Mouse (Mus musculus) neutrophil, adult 5-6 weeks (primary cell): ENCODE results near the gene Unc5a. TPM values are rescaled to one million over a fixed set of nuclear protein-coding genes. Genes with fewer than 3 reads are reported as not detected.

Source experiments
- ATAC-seq: fragments of 151-379, 151-347 bp; 2 replicates; pipeline ENCODE4 v1.8.0; 2017; ENCODE audit warnings: mild to moderate bottlenecking, moderate TSS enrichment; ENCODE audit not compliant: insufficient number of reproducible peaks, poor library complexity, low FRiP score, severe bottlenecking; ENCODE audit errors: extremely low read depth
- total RNA-seq: library from RNA; stranded (forward); fragments of 200-1000 nt; gene quantifications from 2 replicates; pipeline ENCODE4 v1.2.3, GENCODE M21; 2017

Gene Unc5a
- total RNA-seq = 0.12 TPM in 1 of 2 replicates, not detected in the other

DNA sequence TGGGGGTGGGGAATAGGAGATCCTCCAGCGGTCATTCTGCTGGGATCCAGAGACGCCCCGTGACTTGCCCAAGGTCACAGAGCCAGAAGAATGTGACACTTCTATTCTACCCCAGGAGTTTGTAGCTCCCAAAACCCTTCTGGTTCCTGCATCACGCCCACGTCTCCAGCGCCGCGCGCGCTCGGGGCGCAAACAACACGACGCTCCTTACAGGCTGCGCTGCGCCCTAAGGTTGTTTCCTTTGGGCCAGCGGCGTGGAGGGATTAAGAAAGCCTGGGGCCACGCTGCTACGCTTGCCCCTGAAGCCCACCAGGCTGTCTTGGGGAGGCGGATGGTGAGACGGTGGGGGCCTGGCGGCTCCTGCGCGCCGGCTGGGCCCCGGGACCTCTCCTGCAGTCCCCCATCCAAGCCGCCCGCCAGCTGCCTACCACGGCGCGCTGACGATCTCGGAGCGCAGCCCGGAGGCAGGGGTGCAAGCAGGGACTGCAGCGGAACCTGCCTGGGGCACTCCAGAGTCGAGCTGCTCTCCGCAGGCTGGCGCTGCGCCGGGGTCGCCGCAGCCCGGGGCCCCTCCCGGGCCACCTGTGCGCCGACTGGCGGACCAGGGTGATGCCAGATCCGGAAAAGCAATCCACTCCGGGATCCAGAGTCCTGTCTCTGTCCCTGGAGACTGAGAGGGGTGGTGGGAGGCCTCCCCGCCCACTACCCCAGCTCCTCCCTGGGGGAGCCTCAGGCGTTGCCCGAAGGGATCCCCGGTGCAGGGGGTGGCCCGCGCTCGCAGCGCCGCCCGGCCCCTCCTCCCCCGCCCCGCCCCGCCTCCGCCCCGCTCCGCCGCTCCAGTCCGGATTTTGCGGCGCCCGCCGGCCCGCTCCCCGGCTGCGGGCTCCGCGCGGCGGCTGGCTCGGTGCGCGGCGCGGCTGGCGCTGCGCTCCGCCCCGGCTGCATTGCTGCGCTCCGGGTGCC is at the start of gene Unc5a:
Gene Unc5a (plus strand): TSS at position 881 of the 963 bp plus-strand sequence.
- no peak for ATAC-seq

DNA sequence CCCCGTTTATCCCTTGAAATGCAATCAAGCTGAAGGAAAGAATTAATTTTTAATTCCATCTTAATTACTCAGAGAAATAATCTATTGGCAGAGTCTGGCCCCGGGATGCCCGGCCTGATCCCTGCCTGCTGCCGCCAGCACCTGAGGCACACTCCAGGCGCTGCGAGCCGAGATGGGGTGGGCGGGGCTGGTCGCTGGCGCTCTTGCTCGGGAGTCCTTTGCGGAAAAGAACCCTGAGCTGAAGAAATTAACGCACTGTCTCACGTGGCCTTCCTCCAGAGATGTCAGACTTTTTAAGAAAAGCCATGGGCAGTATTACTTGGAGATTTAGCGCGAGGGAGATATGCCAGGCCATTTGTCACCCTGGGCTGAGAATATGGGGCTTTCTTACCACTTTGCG is 37.2 kb upstream of the Unc5a start:
- no peak for ATAC-seq

DNA sequence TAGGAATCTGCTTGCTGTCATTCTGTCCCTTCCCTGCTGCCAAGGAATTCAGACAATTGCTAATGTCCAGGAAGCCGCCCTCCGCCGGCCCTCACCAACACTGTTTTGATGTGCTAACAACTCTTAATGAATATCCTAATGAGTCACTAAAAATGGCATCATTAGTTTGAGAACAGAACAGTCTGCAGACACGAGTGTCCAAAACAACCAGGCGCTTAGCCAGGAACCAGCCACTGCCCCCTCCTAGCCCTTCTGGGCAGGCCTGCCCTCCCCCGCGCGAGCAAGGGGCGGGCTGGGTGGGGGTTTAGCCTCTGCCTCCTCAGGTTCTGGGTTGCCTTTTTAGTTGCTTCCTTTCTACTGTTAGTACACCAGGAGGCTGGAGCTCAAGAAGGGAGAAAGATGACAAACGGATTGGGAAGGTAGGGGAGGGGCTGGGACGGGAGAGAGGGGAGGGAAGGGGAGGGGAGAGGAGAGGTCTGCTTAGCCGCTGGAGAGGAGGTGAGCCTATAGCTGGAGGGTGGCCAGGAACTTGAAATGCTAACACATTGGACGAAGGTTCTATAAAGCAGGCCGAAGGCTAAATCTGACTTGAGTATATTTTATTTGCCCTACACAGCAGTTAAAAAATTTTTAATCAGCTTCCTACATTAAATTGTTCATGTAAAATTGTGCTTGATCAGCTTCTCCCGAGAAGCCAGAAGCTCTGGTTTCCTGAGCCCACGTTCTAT is 36.2 kb upstream of the Unc5a start:
- no peak for ATAC-seq

DNA sequence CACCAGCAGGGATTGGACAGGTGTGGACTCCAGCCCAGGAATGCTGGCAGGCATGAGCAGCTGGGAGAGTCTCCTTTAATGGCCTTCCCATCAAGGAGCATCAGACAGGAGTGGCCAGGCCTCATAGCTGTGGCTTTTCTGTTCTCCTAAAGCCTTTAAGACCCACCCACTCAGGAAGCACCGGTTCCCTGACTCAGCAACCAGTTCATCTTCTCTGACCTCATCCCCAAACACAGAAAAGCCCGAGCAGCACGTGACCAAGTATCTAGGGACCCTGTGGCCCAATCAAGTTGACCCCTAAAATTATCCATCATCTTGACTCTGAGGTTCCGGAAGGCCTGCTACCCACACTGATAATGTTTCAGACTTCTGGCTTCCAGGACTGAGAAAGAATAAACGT is 32.6 kb upstream of the Unc5a start:
- ATAC-seq = no peak

DNA sequence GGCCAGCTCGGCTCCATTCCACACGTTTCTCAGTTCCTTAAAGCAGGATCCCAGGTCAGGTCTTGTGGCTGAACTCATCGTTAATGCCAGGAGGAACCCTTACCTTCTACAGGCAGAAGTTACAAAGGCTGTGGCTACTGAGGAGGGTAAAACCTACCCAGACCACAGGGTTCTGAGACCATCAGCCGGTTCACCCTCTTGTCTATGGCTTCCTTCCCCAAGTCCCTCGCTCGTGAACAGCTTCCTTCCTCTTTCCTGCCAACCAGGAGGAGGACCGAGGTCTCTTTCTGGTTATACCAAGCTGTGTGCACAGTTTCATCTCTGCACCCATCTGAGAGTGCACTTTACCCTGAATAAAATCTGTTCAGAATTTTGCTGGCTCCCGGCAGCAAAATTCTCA is 30.3 kb upstream of the Unc5a start:
- no peak for ATAC-seq

DNA sequence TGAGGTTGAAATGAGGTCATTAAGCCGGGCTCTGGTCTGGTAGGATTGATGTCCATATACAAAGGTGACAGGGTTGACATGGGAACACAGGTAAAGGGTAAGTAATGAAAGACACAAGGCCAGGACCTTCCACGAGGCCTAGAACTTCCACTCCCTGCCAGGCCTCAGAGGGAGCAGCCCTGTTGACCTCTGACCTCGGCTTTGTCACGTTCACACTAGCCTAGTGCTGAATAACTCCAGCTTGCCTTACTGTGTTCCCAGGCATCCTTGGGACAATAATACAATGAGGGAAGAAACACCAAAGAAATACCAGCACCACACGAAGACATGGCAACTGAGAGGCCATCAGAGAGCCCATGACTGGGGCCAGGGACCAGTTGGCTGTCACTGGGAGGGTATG is 29.5 kb upstream of the Unc5a start:
- no peak for ATAC-seq

DNA sequence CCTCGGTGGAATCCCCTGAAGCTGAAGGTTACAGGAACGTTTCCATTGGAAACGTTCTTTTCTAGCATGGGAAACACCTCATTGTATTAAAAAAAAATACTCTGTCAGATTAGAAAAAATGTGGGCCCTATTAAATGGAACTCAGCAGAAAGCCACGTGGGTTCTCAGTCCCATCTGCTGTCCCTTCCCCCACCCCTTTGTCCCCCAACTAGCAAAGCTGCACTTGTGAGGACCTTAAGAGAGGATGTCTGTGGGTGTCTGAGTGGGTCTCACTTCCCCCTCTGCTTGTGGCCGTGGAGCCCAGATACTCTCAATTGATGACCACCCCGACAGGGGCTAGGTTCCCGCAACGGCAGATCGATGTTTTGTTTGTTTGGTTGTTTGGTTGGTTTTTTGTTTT is 27.5 kb upstream of the Unc5a start:
- ATAC-seq = no peak

DNA sequence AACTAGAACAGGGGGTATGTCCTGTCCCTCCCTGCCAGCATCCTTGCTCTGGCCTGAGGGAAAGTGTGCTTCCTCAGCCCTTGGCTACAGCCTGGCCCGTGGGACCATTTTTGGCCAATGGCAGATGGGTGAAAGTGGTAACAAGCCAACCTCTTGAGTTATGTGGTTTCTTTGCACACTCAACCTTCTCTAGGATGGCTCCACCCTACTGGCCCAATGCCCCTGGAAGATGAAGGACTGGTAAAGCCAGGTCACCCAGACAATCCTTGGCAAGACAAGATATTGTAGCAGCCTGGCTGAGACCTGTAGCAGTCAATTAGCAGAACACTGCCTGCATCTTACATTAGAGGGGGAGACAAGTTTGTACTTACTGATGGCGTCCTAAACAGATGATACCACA is 25.5 kb upstream of the Unc5a start:
- no peak for ATAC-seq

DNA sequence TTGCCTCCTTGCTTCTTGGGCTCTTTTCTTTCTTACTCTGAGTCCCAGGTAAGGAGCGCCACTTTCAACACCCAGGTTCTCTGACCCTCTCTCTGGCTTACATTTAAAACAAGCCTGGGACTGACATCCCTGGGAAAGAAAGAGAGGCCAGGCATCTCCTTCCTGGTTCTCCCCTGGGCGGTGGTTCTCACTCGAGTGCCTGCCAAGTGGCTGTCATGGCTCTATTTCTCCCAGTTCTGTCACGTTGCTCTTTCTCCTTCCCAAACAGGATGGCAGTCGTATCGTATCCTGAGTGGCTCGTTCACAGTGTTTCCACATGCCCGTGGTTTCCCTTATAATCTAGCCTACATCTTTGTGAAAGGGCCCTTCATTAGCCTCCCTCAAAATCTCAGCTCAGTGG is 23.7 kb upstream of the Unc5a start:
- no peak for ATAC-seq

DNA sequence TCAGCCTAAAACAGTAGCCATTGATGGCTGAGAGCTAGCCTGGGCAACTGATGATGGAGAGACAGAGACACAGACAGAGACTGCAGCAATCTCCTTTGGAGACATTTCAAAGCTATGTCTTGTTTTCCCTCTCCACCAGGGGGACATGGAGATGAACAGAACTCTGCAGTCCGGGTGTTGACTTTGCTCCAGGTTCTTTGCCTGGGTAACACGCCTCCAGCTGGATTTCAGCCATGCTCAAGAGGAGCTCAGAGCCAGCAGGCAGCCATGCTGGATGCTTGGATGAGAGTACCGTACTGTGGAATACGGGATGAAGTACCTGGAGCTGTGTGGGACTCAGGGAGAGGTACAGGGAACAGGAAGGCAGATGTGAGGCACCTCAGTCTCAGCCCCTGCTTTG is 22.6 kb upstream of the Unc5a start:
- ATAC-seq = no peak

DNA sequence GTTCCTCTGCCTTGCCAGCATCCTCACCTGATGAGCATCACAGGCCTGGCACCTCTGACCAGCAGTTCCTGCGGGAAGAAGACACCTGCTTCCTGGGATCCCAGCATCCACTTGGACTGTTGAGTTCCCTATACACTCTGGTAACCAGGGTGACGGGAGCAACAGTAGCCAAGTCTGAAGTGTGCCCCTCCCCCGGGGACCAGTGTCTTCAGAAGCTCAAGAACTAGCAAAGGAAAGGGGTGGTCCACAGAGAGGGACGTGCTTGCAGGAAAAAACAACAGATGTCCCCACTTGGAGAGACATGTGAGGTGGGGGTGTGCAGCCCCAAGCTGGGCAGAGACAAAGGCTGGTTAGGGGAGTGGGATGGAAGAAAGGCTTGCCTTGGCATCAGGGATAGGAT is 19.1 kb upstream of the Unc5a start:
- no peak for ATAC-seq

DNA sequence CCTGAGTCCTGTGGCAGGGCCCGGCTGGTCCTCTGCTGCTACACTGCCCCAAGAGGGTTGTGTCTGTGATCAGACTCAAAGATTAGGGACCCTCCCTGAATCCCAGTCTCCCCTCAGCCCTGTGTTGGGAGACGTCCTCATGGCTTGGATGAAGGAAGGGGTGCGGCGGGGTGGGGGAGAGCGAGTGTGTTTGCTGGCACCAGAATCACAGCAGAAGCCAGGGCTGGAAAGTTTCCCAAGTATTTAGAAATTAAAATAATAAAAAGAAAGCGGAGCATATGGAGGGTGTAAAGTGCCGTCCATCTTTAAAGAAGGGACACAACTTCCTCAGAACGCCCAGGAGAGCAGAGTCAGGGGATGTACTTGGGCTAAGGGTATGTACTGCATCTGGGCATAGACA is 14.3 kb upstream of the Unc5a start:
- no peak for ATAC-seq

DNA sequence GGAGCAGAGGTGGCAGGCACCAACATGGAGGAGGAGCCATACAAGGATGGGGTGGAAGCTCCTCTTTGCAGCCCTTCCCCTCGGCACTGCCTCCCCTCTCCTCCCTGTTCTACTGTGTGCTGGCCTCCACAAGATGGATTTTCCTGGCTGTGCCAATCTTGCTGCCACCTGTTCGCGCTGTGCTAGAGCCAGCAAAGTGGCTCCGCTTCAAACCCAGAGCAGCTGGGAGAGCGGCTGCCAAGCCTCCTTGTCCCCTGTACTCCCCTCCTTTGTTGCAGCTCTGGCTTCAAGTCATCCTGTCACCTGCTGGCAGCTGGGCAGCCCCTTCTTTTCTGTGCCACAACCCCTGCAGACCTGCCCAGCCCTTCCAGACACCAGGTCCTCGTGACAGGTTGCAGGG is 13.0 kb upstream of the Unc5a start:
- no peak for ATAC-seq

DNA sequence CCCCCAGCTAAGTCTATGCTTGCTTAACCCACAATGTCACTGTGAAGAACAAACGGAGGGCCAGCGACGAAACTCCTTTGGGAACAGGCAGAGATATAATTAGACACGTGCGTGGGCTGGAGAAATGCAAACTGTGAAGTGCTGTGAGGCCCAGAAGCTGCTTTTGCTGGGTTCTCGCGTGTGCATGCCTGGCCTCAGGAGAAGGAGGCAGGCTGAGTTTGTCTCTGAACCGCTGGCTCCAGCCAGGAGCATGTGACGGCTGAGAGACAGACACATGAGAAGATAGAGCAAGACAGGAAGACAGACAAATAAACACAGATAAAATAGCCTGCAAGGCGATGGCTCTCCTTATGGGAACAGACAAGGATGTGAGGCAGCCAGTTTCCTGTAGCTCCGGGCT is 11.3 kb upstream of the Unc5a start:
- no peak for ATAC-seq

DNA sequence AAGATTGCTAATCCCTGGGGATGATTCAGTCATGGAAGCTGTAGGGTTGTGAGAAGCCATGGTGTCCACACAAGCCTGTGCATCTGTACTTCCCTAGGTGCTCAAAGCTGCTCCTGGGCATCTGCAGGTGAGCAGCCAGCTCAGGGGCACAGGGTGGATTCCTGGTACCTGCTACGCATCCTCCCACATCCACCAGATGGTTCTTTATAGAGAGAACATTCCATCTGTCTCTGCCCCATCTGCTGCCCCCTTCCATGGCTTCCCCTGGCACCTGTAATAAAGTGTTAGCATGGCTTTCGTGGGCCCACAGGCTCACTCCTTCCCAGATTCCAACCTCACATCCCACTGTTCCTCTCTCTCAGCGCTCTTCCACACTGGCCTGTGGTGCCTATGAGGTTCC is 10.7 kb upstream of the Unc5a start:
- no peak for ATAC-seq

DNA sequence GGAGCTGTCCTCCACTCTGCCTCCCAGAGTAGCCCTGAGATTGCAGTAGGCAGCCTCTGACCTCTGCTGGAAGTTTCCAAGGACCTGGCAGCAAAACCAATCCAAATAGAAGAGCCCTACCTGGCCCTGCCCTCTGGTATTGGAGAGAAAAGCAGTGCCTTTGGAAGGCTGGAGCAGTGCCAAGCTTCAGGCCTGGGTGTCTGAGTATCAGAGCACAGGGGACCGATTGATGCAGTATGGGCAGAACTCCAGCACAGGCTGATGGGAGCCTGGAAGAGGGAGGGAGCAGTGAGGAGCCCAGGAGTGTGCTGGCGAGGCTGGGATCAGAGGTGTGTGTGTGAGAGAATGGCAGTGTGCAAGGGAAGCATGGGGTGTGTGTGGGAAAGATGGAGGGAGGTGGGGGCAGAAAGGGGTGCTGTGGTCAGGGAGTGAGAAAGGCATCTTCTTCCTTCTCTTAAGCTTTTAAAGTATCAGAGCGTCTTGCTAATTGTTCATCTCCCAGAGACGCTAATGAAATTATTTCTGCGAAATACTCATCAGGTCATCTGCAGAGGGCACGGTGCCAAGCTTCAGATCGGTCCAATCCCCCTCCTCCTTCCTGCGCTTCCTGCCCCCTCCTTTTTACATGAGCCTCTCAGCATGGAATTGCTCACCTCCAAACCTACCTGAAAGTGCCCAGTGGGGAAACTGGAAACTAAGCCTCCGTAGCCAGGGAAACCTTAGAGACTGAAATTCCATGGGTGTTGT is 4.6 kb upstream of the Unc5a start:
- ATAC-seq = no peak

DNA sequence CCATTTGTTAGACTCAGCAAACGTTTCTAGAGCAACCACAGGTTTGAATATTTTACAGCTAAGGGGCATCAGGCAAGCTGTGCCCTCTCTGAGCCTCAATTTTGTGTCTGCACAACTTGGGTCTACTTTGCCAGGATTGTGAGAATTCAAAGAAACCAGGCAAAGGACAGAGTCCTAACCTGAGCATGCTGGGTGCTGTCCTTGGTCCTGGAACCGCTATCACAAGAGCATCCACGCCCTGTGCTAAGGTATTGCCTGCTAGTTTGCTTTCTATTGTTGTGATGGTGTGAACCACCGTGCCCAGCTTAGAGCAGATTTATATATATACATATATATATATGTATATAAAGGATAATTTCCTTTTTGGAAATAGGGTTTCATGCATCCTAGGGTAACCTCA is 3.9 kb upstream of the Unc5a start:
- ATAC-seq = no peak

DNA sequence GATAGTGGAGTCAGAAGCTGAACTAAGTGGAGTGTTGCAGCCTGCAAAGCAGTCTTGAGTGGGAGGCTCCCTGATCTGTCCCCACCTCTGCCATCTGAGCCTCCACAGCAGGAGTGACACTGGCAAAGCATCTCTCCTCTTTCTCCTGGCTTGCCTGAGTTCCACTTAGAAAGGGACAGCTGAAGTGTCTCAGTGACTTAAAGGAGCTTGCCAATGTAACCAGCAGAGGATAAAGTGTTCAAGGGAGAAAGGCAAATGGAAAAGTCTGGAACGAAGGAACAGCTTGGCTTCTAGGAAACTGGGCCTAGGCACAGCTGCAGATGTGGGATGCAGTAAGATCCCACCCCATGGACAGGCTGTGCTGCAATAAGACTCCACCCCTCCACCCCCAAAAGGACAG is 2.8 kb upstream of the Unc5a start:
- ATAC-seq = no peak

DNA sequence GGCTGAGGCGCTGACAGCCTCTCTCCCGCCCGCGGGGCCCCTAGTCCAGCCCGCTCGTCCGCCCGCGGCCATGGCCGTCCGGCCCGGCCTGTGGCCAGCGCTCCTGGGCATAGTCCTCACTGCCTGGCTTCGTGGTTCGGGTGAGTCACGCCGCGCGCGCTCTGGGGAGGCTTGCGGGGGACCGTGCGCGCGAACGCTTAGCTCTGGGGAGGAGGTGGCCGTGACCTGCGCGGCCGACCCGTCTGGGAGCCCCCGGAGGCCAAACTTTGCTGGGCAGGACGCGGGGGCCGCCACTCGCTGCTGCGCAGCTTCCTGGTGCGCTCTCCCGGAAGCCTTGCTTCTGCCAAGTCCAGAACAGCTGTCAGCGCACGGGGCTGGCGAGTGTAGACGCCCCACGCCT is 381 bp downstream of the Unc5a start:
- ATAC-seq = no peak

DNA sequence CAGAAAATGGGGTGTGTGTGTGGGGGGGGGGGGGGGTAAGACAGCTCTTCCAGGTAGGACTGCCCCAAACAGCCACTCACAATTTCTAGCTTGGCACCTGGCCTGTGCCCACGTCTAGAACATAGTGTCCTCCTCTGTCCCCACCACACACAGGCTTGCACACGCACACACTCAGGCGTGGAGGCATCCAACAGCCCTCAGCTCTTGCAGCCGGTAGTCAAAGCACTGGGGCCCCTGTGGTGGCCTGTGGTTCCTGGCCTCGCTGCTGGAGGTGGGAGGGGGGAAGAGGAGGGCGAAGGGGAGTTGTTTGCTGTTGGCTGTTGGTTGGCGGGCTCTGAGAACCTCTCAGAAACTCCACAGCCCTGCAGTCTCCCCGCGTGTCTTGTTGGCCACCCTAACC is 920 bp downstream of the Unc5a start:
- no peak for ATAC-seq
